Mouse (Mus musculus) liver, postnatal 0 days (tissue): Measurements from ENCODE around the gene Ptprk.

Experiments used
- CTCF ChIP-seq: sonication (generic); IDR thresholded peaks from 2 replicates; pipeline ENCODE4 v1.5.1; 2016; ENCODE audit warnings: antibody characterized with exemption, low read depth
- EP300 ChIP-seq: IDR thresholded peaks from 2 replicates; pipeline ENCODE4 v1.6.1; 2016; ENCODE audit warnings: antibody characterized with exemption, low read depth, mild to moderate bottlenecking

DNA sequence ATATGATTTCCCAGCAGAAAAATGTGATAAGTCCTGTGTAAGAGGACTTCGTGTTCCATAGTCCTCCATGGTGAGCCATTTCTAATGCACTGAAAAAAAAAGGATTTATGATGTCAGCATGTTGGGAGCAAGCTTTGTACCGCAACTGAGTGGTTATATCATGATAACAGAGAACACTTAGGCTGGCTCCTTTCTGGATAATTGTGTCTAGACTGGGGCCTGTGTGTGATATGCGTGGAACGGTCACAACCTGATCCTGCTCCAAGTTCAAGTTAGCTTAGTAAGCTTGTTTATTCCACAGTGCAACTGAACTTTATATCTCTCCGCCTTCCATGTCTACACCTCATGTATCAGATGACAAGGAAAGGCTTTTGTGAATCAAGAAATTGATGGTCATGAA, 260.6 kb downstream of the Ptprk start:
- TF ChIP-seq EP300 (no peak), CTCF (no peak)
